Mouse (Mus musculus): ENCODE measurements around the gene Fbp2. TPM values are rescaled to one million over a fixed set of nuclear protein-coding genes. Genes with fewer than 3 reads are reported as not detected.
A peak's percentile ranks its signal among the peaks of the same experiment; 100 is the strongest.
"Not testable (repeated sequence)": the region's sequence is repeated elsewhere in the genome, so short reads cannot be mapped to it uniquely, and the experiment has no call there.

Fbp2 gene
- total RNA-seq, 2 experiments from 2014 or later, result not detected

DNA sequence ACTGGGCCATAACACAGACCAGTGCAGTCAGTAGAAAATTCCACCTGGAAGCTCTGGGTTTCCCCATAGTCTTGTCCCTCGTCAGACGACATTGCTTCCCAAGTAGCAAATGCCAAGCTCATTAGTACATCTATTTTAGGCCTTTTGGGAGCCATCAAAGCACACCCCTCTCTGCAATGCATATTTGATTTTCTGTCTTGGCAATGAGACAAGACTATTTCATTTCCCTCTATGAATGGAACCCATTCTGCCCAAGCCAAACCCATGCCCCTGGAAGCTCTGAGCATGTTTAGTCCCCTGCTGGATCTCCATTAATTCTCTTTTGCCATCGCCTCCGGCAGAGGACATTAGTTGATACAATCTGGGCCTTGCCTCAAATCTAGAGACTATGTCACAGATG, 8.6 kb upstream of the Fbp2 start:
- ATAC-seq (replicated peaks; ENCODE audit: low FRiP score, poor library complexity, severe bottlenecking), result no peak

DNA sequence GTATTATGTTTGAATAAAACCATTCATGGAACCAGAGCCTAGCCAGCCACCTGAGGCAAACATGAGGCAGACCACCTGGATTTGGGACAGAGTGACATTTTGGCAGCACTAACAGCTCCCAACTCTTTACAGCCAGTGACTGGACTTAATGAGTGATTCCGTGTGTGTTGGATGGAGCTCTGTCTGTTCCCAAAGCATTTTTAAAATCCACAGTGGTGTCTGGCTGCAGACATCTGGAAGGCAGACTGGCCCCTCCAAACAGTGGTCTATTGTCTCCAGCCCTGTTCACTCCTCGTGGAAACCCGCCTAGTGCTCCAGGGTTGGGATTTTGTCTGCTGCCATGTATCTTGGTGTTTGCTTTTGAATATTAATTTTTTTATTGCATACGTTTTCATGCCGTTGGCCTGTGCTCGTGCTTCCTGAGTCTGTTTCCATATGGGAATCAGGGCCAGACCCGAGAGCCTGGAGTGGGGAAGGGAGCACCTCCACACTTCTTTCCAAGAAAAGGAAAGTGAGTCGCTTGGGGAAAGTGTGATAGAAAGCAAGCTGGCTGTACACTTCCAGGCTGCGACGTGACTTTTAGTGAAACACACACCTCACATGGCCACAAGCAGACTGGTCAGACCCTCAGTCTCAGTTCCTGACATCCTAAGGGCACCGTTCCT, 7.6 kb upstream of the Fbp2 start:
- no peak for ATAC-seq (replicated peaks; ENCODE audit: low FRiP score, poor library complexity, severe bottlenecking)

- no peak for ATAC-seq (replicated peaks; ENCODE audit: low FRiP score, poor library complexity, severe bottlenecking)
Measured at GRCm38 (mm10) chr13:62863771-62864170, 5.5 kb upstream of the Fbp2 start.

DNA sequence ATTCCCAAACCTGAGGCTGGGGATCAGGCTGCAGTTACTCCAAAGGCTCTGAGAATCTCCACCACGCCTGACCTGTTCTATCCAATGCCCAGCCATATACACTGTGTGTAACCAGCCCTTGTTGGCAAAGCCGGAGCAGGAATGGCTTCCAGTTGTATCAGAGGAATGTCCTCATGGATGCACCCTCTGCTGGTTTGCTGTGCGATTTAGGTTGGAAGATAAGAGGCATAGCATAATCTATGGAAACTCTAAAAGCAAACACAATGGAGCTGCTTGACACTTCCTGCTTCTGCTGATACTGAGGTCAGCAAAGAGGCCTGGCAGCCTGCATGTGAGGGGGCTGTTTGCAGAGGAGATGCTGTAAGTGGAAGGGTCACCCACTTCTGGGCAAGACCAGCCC, 4.7 kb upstream of the Fbp2 start:
- no peak for ATAC-seq (replicated peaks; ENCODE audit: low FRiP score, poor library complexity, severe bottlenecking)

- no peak for ATAC-seq (replicated peaks; ENCODE audit: low FRiP score, poor library complexity, severe bottlenecking)
Measured at GRCm38 (mm10) chr13:62860068-62860467, 1.8 kb upstream of the Fbp2 start.

- not testable (repeated sequence) for ATAC-seq (replicated peaks; ENCODE audit: low FRiP score, poor library complexity, severe bottlenecking)
Measured at GRCm38 (mm10) chr13:62859251-62859650, 1.0 kb upstream of the Fbp2 start.

DNA sequence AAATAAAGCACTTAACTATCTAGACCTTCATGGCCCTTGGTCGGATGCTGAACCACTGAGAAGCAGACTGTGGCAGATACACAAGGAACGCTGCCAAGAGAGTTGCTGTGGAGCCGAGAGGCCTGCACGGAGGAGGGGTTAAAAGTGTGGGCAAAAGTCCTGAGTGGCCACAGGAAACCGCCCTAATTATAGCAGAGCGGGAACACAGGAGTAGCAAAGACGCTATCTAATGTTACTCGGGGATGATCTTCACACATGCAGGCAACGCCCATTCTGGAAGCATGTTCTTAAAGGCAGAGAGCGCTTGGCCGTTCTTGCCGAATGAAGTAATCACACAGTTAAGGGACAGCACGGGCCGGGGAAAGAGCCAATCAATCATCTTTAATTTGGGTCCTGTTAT, 1.4 kb downstream of the Fbp2 start:
- no peak for ATAC-seq (replicated peaks; ENCODE audit: low FRiP score, poor library complexity, severe bottlenecking)

DNA sequence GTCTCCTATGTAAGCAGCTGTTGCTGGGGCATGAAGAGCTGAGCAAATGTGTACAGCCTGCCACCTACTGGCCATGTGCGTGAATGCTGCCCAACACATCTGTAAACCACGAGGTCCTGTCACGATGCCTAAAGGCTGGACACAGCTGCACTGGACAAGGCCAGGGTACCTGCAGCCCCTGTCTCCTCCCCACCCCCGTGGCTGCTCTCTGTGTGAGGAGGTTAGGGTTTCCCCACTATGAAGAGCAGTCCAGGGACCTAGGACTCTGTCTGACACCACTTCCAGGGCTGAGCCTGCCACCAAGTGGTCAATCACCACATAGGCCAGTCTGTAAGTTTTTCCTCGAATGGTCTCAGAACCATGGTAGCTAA, 1.9 kb downstream of the Fbp2 start:
- ATAC-seq (replicated peaks; ENCODE audit: low FRiP score, poor library complexity, severe bottlenecking), result peak; percentile 67

DNA sequence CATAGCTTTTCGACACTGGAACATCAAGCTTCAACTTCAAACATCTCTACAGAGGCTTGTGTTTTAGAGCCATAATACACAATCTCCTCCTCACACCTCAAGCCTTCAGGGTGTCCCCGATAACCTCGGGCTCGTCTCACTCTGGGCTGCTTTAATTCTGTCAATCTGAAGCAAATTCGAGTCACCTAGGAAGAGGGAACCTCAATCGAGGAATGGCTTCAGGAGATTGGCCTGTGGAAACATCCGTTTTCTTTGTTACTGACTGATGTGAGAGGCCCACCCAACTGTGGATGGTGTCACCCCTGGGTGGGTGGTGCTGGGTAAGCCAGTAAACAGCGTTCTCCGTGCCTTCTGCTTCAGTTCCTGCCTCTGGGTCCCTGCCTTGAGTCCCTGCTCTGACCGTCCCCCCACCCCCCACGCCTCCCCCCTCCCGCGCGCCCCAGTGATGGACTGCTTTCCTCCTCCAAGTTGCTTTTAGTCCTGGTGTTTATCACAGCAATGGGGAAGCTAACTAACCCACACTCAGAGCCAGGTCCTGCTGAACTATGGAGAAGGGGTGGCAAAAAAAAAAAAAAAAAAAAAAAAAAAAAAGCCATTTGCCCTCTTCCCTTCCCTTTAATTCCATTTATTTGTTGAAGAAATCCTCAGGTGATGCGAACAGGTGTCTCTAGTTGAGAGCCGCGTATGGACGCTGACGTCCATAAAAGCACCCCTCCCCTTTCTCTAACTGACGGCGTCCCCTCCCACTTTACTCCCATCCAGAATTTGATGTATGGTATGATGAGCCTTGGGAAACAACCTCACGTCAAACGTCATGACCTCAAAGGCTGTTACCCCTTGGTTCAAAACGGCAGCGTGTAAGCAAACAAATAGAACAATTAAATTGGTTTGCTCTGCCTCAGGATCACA, 2.6 kb downstream of the Fbp2 start:
- no peak for ATAC-seq (replicated peaks; ENCODE audit: low FRiP score, poor library complexity, severe bottlenecking)

DNA sequence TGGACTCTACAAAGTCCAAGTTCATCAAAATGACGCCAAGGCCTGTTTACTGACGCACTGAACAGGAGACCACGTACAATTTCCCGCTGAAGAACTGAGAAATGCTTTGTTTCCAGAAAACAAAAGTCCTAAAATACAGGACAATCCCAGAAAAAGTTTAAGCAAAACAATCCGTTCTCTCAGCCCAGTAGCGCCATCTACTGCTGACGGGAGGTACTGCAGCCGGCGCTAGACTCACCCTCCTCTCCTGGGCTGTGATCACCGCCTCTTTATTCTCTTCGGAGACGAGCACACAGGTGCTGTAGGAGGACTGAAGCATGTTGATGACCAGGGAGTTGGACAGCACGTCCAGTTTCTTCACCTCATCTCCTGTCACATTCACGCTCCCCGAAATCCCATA, 3.6 kb downstream of the Fbp2 start:
- ATAC-seq (replicated peaks; ENCODE audit: low FRiP score, poor library complexity, severe bottlenecking), result no peak

GRCm38 (mm10) chr13:62833341-62833740, 24.9 kb downstream of the Fbp2 start:
- no peak for ATAC-seq (replicated peaks; ENCODE audit: low FRiP score, poor library complexity, severe bottlenecking)

- no peak for ATAC-seq (replicated peaks; ENCODE audit: low FRiP score, poor library complexity, severe bottlenecking)
Measured at GRCm38 (mm10) chr13:62832239-62832638, 26.0 kb downstream of the Fbp2 start.

GRCm38 (mm10) chr13:62815705-62816104, 42.5 kb downstream of the Fbp2 start:
- ATAC-seq (replicated peaks; ENCODE audit: low FRiP score, poor library complexity, severe bottlenecking), result not testable (repeated sequence)

- ATAC-seq (replicated peaks; ENCODE audit: low FRiP score, poor library complexity, severe bottlenecking), result no peak
Measured at GRCm38 (mm10) chr13:62812713-62813112, 45.5 kb downstream of the Fbp2 start.

DNA sequence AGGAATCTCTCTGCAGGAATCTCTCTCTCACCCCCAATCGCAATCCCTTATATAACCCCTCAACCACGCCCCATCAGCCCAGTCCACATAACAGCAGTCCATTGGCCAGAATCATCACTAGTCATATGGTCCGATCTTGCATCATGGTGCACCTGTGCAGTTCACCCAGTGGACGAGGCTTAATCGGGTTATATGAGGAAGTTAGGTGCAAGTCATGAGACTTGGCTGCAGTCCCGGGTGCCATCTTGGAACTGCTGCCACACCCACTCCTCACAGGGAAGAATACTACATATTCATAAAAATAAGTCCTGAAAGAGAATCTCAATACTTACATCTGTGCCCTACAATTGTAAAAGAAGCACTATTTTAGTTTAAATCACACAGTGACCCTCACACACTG, 50.2 kb downstream of the Fbp2 start:
- not testable (repeated sequence) for ATAC-seq (replicated peaks; ENCODE audit: low FRiP score, poor library complexity, severe bottlenecking)

Other genes with a start within 250 kb of the Fbp2 start
- gene 6720489N17Rik, start 234.2 kb downstream of the Fbp2 start, total RNA-seq (2015; ENCODE audit: low replicate concordance), result 1.5 TPM in 1 of 2 replicates, not detected in the other
- 0.51 and 1.3 TPM in 2 replicates for gene 6720489N17Rik, start 234.2 kb downstream of the Fbp2 start, total RNA-seq (2017; ENCODE audit: low replicate concordance)
- gene Platr25, start 97.7 kb downstream of the Fbp2 start, total RNA-seq (2015; ENCODE audit: low replicate concordance), result 4.4 and 4.8 TPM in 2 replicates
- gene Platr25, start 97.7 kb downstream of the Fbp2 start, total RNA-seq (2017; ENCODE audit: low replicate concordance), result 0.60 and 10.3 TPM in 2 replicates
- gene Gm5141, start 72.6 kb downstream of the Fbp2 start, total RNA-seq (2015; ENCODE audit: low replicate concordance), result 0.63 and 4.6 TPM in 2 replicates
- gene Gm5141, start 72.6 kb downstream of the Fbp2 start, total RNA-seq (2017; ENCODE audit: low replicate concordance), result 1.4 TPM in 2 replicates
- 7.1 TPM in 1 of 2 replicates, not detected in the other for gene Fbp1, start 29.9 kb upstream of the Fbp2 start, total RNA-seq (2015; ENCODE audit: low replicate concordance)
- gene Fbp1, start 29.9 kb upstream of the Fbp2 start, total RNA-seq (2017; ENCODE audit: low replicate concordance), result 0.28 and 4.9 TPM in 2 replicates
- gene 2010111I01Rik, start 106.5 kb upstream of the Fbp2 start, total RNA-seq (2015; ENCODE audit: low replicate concordance), result 3.8 and 10.2 TPM in 2 replicates
- gene 2010111I01Rik, start 106.5 kb upstream of the Fbp2 start, total RNA-seq (2017; ENCODE audit: low replicate concordance), result 6.4 and 10.6 TPM in 2 replicates

All from erythroblast, adult 5-6 weeks (primary cell).